10 mouse cellular contexts compared by ENCODE assay signal in the genomic region with DNA sequence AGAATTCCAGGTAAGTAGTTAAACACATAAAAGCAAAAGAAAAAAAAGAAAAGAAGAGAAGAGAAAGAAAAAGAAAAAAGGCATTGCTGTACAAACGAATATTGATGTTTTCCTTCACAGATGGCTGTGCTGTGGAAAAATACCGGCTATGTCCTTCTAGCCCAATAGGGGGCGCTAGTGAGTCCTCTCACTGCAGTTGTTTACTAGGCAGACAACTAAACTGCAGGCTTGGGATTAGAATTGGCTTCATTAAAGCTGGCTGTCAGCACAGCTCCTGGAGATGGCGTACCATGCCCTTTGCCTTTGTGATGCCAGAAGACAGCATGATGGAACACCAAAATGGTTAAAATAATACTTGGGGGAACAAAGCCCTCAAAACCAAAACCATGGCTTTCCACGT. TPM values are rescaled to one million over a fixed set of nuclear protein-coding genes. Genes with fewer than 3 reads are reported as not detected.
DNase-seq lines count a peak whose midpoint lies in the region; ATAC-seq and TF ChIP-seq lines count a peak whose summit lies in the region.
"Had no signal": no experiment of that assay in that cellular context is flagged by ENCODE, and none has a peak within 500 bp of the region (broad histone marks: within the 10 kb centered on the region; RNA-seq: fewer than 3 reads in every experiment).

No protein-coding gene starts in this region.

- peaks cover 19% of the 10 kb centered on the region for H3K27me3 ChIP-seq in hindbrain, embryonic 14.5 days (ENCODE audit: control insufficient read depth, insufficient read depth, low read length)
- H3K27me3 ChIP-seq in hindbrain, embryonic 16.5 days (replicated peaks; ENCODE audit: control insufficient read depth, insufficient read depth, low read length): peaks cover 9% of the 10 kb centered on the region
- H3K27me3 ChIP-seq in MEL (ENCODE audit: control insufficient read depth in 1 of 2, insufficient read depth in 2 of 2, low read length in 2 of 2): no peaks in the 10 kb centered on the region
- H3K27me3 ChIP-seq in hindbrain, postnatal 0 days (ENCODE audit: insufficient read depth, low read length): peaks cover 3% of the 10 kb centered on the region; the same call in 1 of the 2 replicates
- H3K27me3 ChIP-seq in small intestine, adult 2 months (ENCODE audit: control insufficient read depth, insufficient read depth, low read length): peaks cover 19% of the 10 kb centered on the region

- H3K9me3 ChIP-seq in hindbrain, embryonic 14.5 days (ENCODE audit: control insufficient read depth, low read length): peaks cover 5% of the 10 kb centered on the region; the same call in 1 of the 2 replicates
- H3K9me3 ChIP-seq in hindbrain, embryonic 16.5 days (ENCODE audit: control insufficient read depth, low read length): peaks cover 4% of the 10 kb centered on the region
- no peaks in the 10 kb centered on the region for H3K9me3 ChIP-seq in MEL (replicated peaks; ENCODE audit: insufficient read depth, low read length)
- no peaks in the 10 kb centered on the region for H3K9me3 ChIP-seq in hindbrain, postnatal 0 days (ENCODE audit: low read length)
- H3K9me3 ChIP-seq: embryonic facial prominence, embryonic 12.5 days had no signal

- TF ChIP-seq RAD21 in MEL (IDR thresholded peaks at IDR 0.05; ENCODE audit: low read depth, low read length): peak; percentile 27

- peak; percentile 49 to 73 (median 57); a peak in 5 of 6 replicates for TF ChIP-seq CTCF in MEL (IDR thresholded peaks at IDR 0.05 in 2 of 3, conservative IDR thresholded peaks at IDR 0.05 in 1 of 3; ENCODE audit: control insufficient read depth in 1 of 3, insufficient read depth in 1 of 3, low read depth in 2 of 3, low read length in 3 of 3, poor library complexity in 1 of 3, severe bottlenecking in 1 of 3)
- peak; percentile 75 for TF ChIP-seq CTCF in hindbrain, postnatal 0 days (IDR thresholded peaks at IDR 0.05; ENCODE audit: low read depth)
- TF ChIP-seq CTCF in small intestine, adult 2 months (IDR thresholded peaks at IDR 0.05; ENCODE audit: extremely low read depth, insufficient read length, insufficient replicate concordance, low read depth, low read length): peak; percentile 72; the same call in 1 of the 2 replicates

- no peak overlapping the region for H3K4me2 ChIP-seq in hindbrain, embryonic 14.5 days (replicated peaks)
- no peak overlapping the region for H3K4me2 ChIP-seq in hindbrain, embryonic 16.5 days (ENCODE audit: low read length)
- H3K4me2 ChIP-seq in hindbrain, postnatal 0 days (ENCODE audit: low read depth, low read length): no peak overlapping the region
- H3K4me2 ChIP-seq: embryonic facial prominence, embryonic 12.5 days had no signal

- peak; percentile 60 for DNase-seq in hindbrain, embryonic 14.5 days (ENCODE audit: low spot score)
- DNase-seq in B cell, adult 2 months: peak; percentile 78 to 79
- peak; percentile 41 for DNase-seq in MEL (ENCODE audit: low read depth, low spot score)
- peak; percentile 63 for DNase-seq in hindbrain, postnatal 0 days (ENCODE audit: low spot score)
- no peak for DNase-seq in urinary bladder, postnatal 4 days (ENCODE audit: low spot score in 2 of 2)
- no peak for DNase-seq in heart, adult 8-10 months (ENCODE audit: low spot score)

- no peak overlapping the region for H3K4me3 ChIP-seq in hindbrain, embryonic 14.5 days (replicated peaks; ENCODE audit: low read length)
- H3K4me3 ChIP-seq in hindbrain, embryonic 16.5 days (ENCODE audit: low read length): no peak overlapping the region
- H3K4me3 ChIP-seq in MEL (ENCODE audit: control insufficient read depth in 1 of 2, insufficient read depth in 1 of 2, low read depth in 2 of 2, low read length in 2 of 2): no peak overlapping the region
- H3K4me3 ChIP-seq in hindbrain, postnatal 0 days (ENCODE audit: low read length): no peak overlapping the region
- no peak overlapping the region for H3K4me3 ChIP-seq in small intestine, adult 2 months (ENCODE audit: low read depth, low read length)
- H3K4me3 ChIP-seq: embryonic facial prominence, embryonic 12.5 days had no signal

- no peak for TF ChIP-seq EP300 in MEL (IDR thresholded peaks at IDR 0.05; ENCODE audit: low read depth in 1 of 2, low read length in 2 of 2)

- 39% methylated on average over 5 of the region's 5 CpGs for WGBS in hindbrain, embryonic 14.5 days
- 34% methylated on average over 5 of the region's 5 CpGs for WGBS in hindbrain, embryonic 16.5 days
- WGBS in hindbrain, postnatal 0 days: 42% methylated on average over 5 of the region's 5 CpGs
- WGBS in small intestine, adult 2 months: 56% methylated on average over 5 of the region's 5 CpGs

- no peak overlapping the region for H3K27ac ChIP-seq in hindbrain, embryonic 14.5 days
- no peak overlapping the region for H3K27ac ChIP-seq in hindbrain, embryonic 16.5 days (ENCODE audit: low read depth, low read length)
- H3K27ac ChIP-seq in MEL (ENCODE audit: control insufficient read depth, low read depth, low read length): no peak overlapping the region
- no peak overlapping the region for H3K27ac ChIP-seq in hindbrain, postnatal 0 days
- H3K27ac ChIP-seq in small intestine, adult 2 months (ENCODE audit: insufficient read depth, low read depth, low read length): no peak overlapping the region
- H3K27ac ChIP-seq: embryonic facial prominence, embryonic 12.5 days had no signal

- ATAC-seq in hindbrain, embryonic 14.5 days (ENCODE audit: low FRiP score): no peak
- no peak for ATAC-seq in hindbrain, embryonic 16.5 days
- no peak for ATAC-seq in hindbrain, postnatal 0 days

- H3K4me1 ChIP-seq in hindbrain, embryonic 14.5 days (replicated peaks; ENCODE audit: control insufficient read depth, insufficient read depth, low read length): peaks cover 6% of the 10 kb centered on the region; the same call in 1 of the 2 replicates
- peaks cover 9% of the 10 kb centered on the region; the same call in 1 of the 2 replicates for H3K4me1 ChIP-seq in hindbrain, embryonic 16.5 days (ENCODE audit: control insufficient read depth, insufficient read depth, low read depth, low read length)
- H3K4me1 ChIP-seq in MEL (ENCODE audit: control insufficient read depth in 1 of 2, insufficient read depth in 2 of 2, low read length in 2 of 2): peaks cover 10 to 15% of the 10 kb centered on the region in 2 experiments
- H3K4me1 ChIP-seq in hindbrain, postnatal 0 days (ENCODE audit: insufficient read depth, low read length): no peaks in the 10 kb centered on the region
- H3K4me1 ChIP-seq in small intestine, adult 2 months (ENCODE audit: control insufficient read depth, insufficient read depth, insufficient read length, low read length): no peaks in the 10 kb centered on the region; the same call in 1 of the 2 replicates

- H3K79me2 ChIP-seq in MEL (ENCODE audit: control insufficient read depth, insufficient read depth, low read length, poor library complexity): no peaks in the 10 kb centered on the region

- H3K36me3 ChIP-seq in hindbrain, embryonic 14.5 days (replicated peaks; ENCODE audit: control insufficient read depth, insufficient read depth): no peaks in the 10 kb centered on the region
- no peaks in the 10 kb centered on the region for H3K36me3 ChIP-seq in hindbrain, embryonic 16.5 days (ENCODE audit: control insufficient read depth, insufficient read depth, low read length)
- H3K36me3 ChIP-seq in MEL (ENCODE audit: control insufficient read depth in 1 of 2, insufficient read depth in 2 of 2, low read length in 2 of 2): peaks cover 0 to 10% of the 10 kb centered on the region in 2 experiments; a peak in 2 of 4 replicates
- no peaks in the 10 kb centered on the region for H3K36me3 ChIP-seq in hindbrain, postnatal 0 days (ENCODE audit: insufficient read depth, low read length)
- H3K36me3 ChIP-seq in small intestine, adult 2 months (ENCODE audit: control insufficient read depth, insufficient read depth, low read length): no peaks in the 10 kb centered on the region
- H3K36me3 ChIP-seq: embryonic facial prominence, embryonic 12.5 days had no signal

- TF ChIP-seq POLR2A in MEL (IDR thresholded peaks at IDR 0.05; ENCODE audit: control insufficient read depth in 1 of 2, insufficient read depth in 1 of 2, low read depth in 1 of 2, low read length in 2 of 2, poor library complexity in 1 of 2): no peak
- no peak for TF ChIP-seq POLR2A in small intestine, adult 2 months (IDR thresholded peaks at IDR 0.05; ENCODE audit: low read depth, low read length)

- H3K9ac ChIP-seq in hindbrain, embryonic 14.5 days: no peak overlapping the region
- H3K9ac ChIP-seq in hindbrain, embryonic 16.5 days (ENCODE audit: low read depth, low read length): no peak overlapping the region
- no peak overlapping the region for H3K9ac ChIP-seq in MEL (ENCODE audit: control insufficient read depth, low read depth, low read length, poor library complexity, severe bottlenecking)
- H3K9ac ChIP-seq in hindbrain, postnatal 0 days (replicated peaks; ENCODE audit: low read length): no peak overlapping the region
- H3K9ac ChIP-seq: embryonic facial prominence, embryonic 12.5 days had no signal

TF ChIP-seq in MEL, 35 proteins besides CTCF, POLR2A, EP300 and RAD21:
- TF ChIP-seq NELFE (IDR thresholded peaks at IDR 0.05; ENCODE audit: low read depth, low read length) (no peak), GATA1 (IDR thresholded peaks at IDR 0.05; ENCODE audit: low read depth, low read length) (no peak), ELF1 (IDR thresholded peaks at IDR 0.05; ENCODE audit: low read depth, low read length) (no peak), MYC (IDR thresholded peaks at IDR 0.05; ENCODE audit: low read depth, low read length) (no peak), MYB (IDR thresholded peaks at IDR 0.05; ENCODE audit: low read depth, low read length) (no peak), USF1 (IDR thresholded peaks at IDR 0.05; ENCODE audit: low read depth, low read length) (no peak), MAZ (IDR thresholded peaks at IDR 0.05; ENCODE audit: low read depth, low read length) (no peak), MEF2A (IDR thresholded peaks at IDR 0.05; ENCODE audit: extremely low read depth, insufficient replicate concordance, low read depth, low read length, poor library complexity, severe bottlenecking) (no peak), ZMIZ1 (IDR thresholded peaks at IDR 0.05; ENCODE audit: low read depth, low read length) (no peak), BHLHE40 (IDR thresholded peaks at IDR 0.05; ENCODE audit: borderline replicate concordance, low read depth, low read length) (no peak), RCOR1 (IDR thresholded peaks at IDR 0.05; ENCODE audit: low read depth, low read length) (no peak), E2F4 (IDR thresholded peaks at IDR 0.05; ENCODE audit: borderline replicate concordance, low read depth, low read length) (no peak)

RNA-seq across cellular contexts. Expression of gene Ankrd60, which starts 5.3 kb away (rescaled TPM):
- not detected in 2 replicates for polyA plus RNA-seq in hindbrain, embryonic 14.5 days (2014; fragmentation: Nextera tagmentation; extraction: Ambion mirVana)
- polyA plus RNA-seq in hindbrain, embryonic 16.5 days (2015; fragmentation: Nextera tagmentation; extraction: Ambion mirVana): not detected in 2 replicates
- total RNA-seq in MEL (2012; rRNA removed): not detected in 2 replicates
- polyA plus RNA-seq in MEL (2012; ENCODE audit: insufficient read depth in 1 of 2, insufficient read length in 2 of 2, low read depth in 1 of 2, low replicate concordance in 2 of 2, missing spikeins in 1 of 2): not detected
- total RNA-seq in hindbrain, postnatal 0 days (2014; rRNA removed): not detected in 2 replicates
- polyA plus RNA-seq in hindbrain, postnatal 0 days (2015; fragmentation: Nextera tagmentation; extraction: Ambion mirVana): not detected in 2 replicates
- not detected in 2 replicates for polyA plus RNA-seq in small intestine, adult 2 months (2012; rRNA removed)
- not detected for total RNA-seq in heart, adult 8-10 months (2022)
- total RNA-seq: layer of hippocampus, adult 18-20 months had no signal
- polyA plus RNA-seq: embryonic facial prominence, embryonic 12.5 days had no signal

Comparison
In these comparisons a context has a peak if more than half of its experiments do, and no peak if none do; other contexts are left out.
1. DNase-seq: peak in hindbrain, embryonic 14.5 days (single experiment), B cell, adult 2 months (2 of 2), MEL (single experiment) and hindbrain, postnatal 0 days (single experiment); none in urinary bladder, postnatal 4 days (0 of 2) and heart, adult 8-10 months (single experiment).
2. Peak in every context shown above with its lines, with median percentiles within 50 percentile points of each other: CTCF ChIP-seq.